Mouse (Mus musculus) G1E (cell line): Measurements from ENCODE around the gene Phykpl. TPM values are rescaled to one million over a fixed set of nuclear protein-coding genes. Genes with fewer than 3 reads are reported as not detected.
A peak's percentile ranks its signal among the peaks of the same experiment; 100 is the strongest.
"Not testable (repeated sequence)": the region's sequence is repeated elsewhere in the genome, so short reads cannot be mapped to it uniquely, and the experiment has no call there.

Experiments
- ATAC-seq: 2 replicates; pipeline ENCODE4 v1.8.0; 2016; ENCODE audit warnings: mild to moderate bottlenecking; ENCODE audit not compliant: insufficient number of reproducible peaks, poor library complexity, low FRiP score, severe bottlenecking; ENCODE audit errors: extremely low read depth
- DNase-seq: peaks from one replicate; pipeline ENCODE4 v3.0.0; 2012; ENCODE audit warnings: low spot score
- H3K27me3 ChIP-seq: 2 replicates; pipeline ENCODE4 v1.6.1; 2012; ENCODE audit warnings: mild to moderate bottlenecking, low read length, inconsistent platforms; ENCODE audit not compliant: insufficient read depth
- H3K36me3 ChIP-seq: replicated peaks from 2 replicates; pipeline ENCODE3; 2012; ENCODE audit warnings: mild to moderate bottlenecking, inconsistent platforms
- H3K4me1 ChIP-seq: 2 replicates; pipeline ENCODE4 v1.6.1; 2012; ENCODE audit warnings: low read depth, low read length, inconsistent platforms, mixed read lengths; ENCODE audit not compliant: insufficient read depth
- H3K4me3 ChIP-seq: 2 replicates; pipeline ENCODE4 v1.5.1; 2012; ENCODE audit warnings: low read depth, mild to moderate bottlenecking, inconsistent platforms, low read length, moderate library complexity, mixed read lengths
- H3K9me3 ChIP-seq: replicated peaks from 2 replicates; pipeline ENCODE4 v1.6.1; 2012; ENCODE audit warnings: inconsistent platforms
- CTCF ChIP-seq: IDR thresholded peaks from 2 replicates; pipeline ENCODE4 v1.5.1; 2012; ENCODE audit warnings: low read depth, low read length, inconsistent platforms, mixed read lengths
- GATA1 ChIP-seq: IDR thresholded peaks from 2 replicates; pipeline ENCODE4 v1.6.1; 2012; ENCODE audit warnings: borderline replicate concordance, low read length, inconsistent platforms, mixed read lengths
- GATA2 ChIP-seq: IDR thresholded peaks from 2 replicates; pipeline ENCODE4 v1.6.1; 2012; ENCODE audit warnings: low read depth, low read length, inconsistent platforms, borderline replicate concordance
- POLR2AphosphoS5 ChIP-seq: IDR thresholded peaks from 2 replicates; pipeline ENCODE4 v1.6.1; 2012; ENCODE audit warnings: low read depth, low read length, inconsistent platforms; ENCODE audit not compliant: insufficient replicate concordance
- TAL1 ChIP-seq: conservative IDR thresholded peaks from 2 replicates; pipeline ENCODE4 v1.6.1; 2012; ENCODE audit warnings: low read depth, low read length, inconsistent platforms, mixed read lengths
- polyA plus RNA-seq: library from polyadenylated mRNA; stranded (reverse); fragments of >175 nt; gene quantifications from 2 replicates; pipeline ENCODE4 v1.2.3, GENCODE M21; 2012
- total RNA-seq, 2 experiments: library from RNA; stranded (forward) in 1 of 2; stranded (reverse) in 1 of 2; fragments of 200-1000 nt in 1 of 2; fragments of >200 nt in 1 of 2; fragmentation: Nextera tagmentation in 1 of 2; gene quantifications; 2 replicates each; pipeline ENCODE4 v1.2.3; 2014 to 2017

Gene Phykpl
- total and polyA plus RNA-seq, 3 experiments: 11.0 to 52.0 (median 49.3) TPM

DNA sequence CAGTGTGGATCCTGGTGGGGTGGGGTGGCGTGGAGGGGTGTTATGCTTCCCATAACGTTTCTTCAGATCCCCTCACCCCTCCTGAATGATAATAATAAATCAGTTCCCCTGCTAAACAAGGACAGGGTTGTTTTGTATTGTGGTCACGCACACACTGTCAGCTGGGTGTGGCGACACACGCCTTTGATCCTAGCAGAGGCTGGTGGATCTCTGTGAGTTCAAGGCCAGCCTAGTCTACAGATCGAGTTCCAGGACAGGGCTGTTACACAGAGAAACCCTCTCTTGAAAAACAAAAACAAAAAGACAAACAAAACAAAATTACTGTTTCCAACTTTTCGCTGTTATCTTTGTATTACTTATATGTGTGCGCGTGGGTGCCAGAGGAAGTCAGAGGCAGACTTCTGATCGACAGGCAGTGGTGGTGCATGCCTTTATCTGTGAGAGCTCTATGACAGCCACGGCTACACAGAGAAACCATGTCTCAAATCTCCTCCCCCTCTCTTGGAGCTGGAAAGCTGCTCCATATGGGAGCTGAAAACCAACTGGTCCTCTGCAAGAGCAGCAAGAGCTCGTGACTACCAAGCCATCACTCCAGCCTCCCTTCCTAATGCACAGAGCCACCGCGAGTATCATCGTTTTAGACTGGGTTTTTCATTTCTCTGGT, 45.2 kb downstream of the Phykpl start:
- no peak for TF ChIP-seq GATA1
- TF ChIP-seq POLR2AphosphoS5: no peak
- no peak for TF ChIP-seq GATA2
- TF ChIP-seq CTCF: no peak
- TF ChIP-seq TAL1: no peak
- no peaks in the 10 kb centered on the region for H3K27me3 ChIP-seq
- peaks cover 94% of the 10 kb centered on the region for H3K36me3 ChIP-seq
- no peak overlapping the region for H3K4me3 ChIP-seq
- no peak for DNase-seq
- peaks cover 64% of the 10 kb centered on the region for H3K4me1 ChIP-seq
- H3K9me3 ChIP-seq: no peaks in the 10 kb centered on the region
- ATAC-seq: no peak

DNA sequence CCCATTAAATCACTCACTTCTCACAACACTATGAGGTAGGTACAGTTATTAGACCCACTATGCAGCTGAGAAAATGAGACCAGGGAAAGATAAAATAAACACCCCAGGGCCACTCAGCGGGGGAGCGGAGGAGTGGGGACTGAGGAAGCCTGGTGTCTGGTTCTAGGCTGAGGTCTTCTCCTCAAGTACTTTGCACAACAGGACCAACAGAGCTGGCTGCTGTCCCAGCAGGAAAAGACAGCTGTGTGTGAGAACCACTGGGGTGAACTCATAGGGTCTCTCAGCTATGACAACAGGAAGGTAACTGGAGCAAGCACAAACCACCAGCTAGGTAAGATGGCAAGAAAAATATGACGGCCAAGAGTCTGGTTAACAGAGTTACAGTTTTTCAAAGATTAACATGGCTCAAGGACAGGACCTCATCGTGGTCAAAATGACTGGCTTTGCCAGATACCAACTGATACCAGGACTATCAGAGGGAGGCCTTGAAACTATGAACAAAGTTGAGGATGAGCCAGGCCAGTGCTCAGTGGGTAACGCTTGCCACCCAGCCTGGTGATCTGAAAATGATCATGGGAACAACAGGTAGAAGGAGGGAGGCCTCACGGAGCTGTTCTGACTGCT, 47.7 kb downstream of the Phykpl start:
- ATAC-seq (no peak), DNase-seq (no peak)
- no peaks in the 10 kb centered on the region for H3K27me3 ChIP-seq
- peaks cover 59% of the 10 kb centered on the region for H3K4me1 ChIP-seq
- TF ChIP-seq POLR2AphosphoS5: no peak
- TF ChIP-seq CTCF: no peak
- no peak for TF ChIP-seq TAL1
- no peak for TF ChIP-seq GATA2
- no peak for TF ChIP-seq GATA1
- no peaks in the 10 kb centered on the region for H3K9me3 ChIP-seq
- no peak overlapping the region for H3K4me3 ChIP-seq
- H3K36me3 ChIP-seq: peaks cover 70% of the 10 kb centered on the region

- not testable (repeated sequence) for H3K9me3 ChIP-seq, ATAC-seq, DNase-seq, H3K27me3 ChIP-seq, H3K4me3 ChIP-seq
- Histone ChIP-seq H3K4me1 (peaks cover 61% of the 10 kb centered on the region), H3K36me3 (peaks cover 61% of the 10 kb centered on the region)
Observed at GRCm38 (mm10) chr11:51633200-51633599, 48.6 kb downstream of the Phykpl start.

DNA sequence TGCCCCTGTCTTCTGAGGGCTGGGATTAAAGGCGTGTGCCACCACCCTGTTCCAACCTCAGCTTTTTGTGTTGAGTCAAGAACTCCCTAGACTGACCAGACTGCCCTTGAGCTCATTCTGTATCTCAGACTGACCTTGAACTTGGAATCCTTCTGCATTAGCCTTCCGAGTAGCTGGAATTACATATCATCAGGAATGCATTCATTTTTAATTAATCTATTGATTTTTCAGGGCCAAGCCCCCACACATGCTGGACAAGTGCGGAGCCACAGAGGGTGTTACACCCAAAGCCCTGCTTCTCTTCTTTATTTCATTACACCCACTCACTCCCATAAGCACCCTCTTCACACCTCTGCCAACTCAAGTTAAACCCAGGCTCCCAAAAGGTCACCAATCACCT, 49.2 kb downstream of the Phykpl start:
- H3K9me3 ChIP-seq: no peaks in the 10 kb centered on the region
- ATAC-seq (no peak), DNase-seq (no peak)
- H3K36me3 ChIP-seq: peaks cover 57% of the 10 kb centered on the region
- no peak overlapping the region for H3K4me3 ChIP-seq
- peaks cover 62% of the 10 kb centered on the region for H3K4me1 ChIP-seq
- TF ChIP-seq GATA1 (no peak), POLR2AphosphoS5 (no peak), CTCF (no peak), GATA2 (no peak), TAL1 (no peak)
- no peaks in the 10 kb centered on the region for H3K27me3 ChIP-seq

DNA sequence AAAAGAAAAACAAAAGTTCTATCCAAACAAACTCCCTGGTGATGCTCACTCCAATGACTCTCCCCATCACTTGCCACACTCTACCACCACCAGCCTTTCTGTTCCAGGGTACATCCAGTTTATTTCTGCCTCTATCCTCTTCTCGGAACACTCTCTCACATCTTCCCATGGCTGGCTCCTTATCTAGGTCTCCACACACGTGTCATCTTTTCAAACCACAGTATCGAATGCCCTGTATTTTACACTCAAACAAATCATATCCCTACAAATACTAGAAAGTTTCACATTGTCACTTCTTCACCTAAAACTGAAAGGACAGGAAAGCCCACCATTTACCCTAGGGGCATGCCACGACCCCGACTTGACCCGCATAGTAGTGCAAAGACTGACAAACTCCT, 50.6 kb downstream of the Phykpl start:
- ATAC-seq: no peak
- peaks cover 57% of the 10 kb centered on the region for H3K4me1 ChIP-seq

DNA sequence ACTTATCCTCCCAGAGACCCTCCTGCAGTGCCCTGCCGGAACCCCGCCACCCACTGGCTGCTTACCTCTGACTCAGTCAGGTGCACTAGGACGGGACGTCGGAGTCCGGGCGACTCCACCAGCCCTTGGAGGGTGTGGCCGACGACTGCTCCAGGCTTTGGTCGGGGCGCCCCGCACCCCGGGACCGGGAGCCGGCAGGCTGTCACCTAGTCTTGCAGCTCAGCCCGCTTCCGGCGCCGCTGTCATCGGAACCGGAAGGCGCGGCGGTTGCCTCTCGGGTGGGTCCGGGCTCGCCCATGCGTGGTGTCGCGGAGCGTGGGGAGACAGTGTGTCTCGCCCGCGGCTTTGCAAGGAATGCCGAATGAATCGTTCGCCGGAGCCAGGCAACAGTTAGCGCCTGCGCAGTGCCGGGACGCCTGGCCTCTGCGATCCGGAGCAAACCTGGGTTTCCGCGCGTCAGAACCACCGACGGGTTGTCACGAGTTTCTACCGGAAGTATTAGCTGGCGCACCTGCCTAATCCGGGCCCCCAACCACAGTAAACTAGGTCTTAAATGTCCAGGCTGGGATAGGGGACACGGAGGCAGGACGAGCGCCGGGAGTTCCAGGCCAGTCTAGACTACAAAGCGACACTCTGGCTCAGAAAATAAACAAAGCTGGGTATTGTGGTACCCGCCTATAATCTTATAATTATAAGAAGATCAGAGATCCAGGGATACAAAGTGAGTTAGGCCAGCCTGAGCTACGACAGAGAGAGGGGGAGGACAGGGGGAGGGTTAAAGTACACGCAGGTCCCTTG, 51.2 kb downstream of the Phykpl start, which contains the start of gene Rmnd5b:
Gene Rmnd5b, minus strand, starts transcription at position 372 of the 798 bp plus-strand sequence.
- H3K4me1 ChIP-seq: peaks cover 56% of the 10 kb centered on the region
- ATAC-seq: peak; percentile 25; the same call in 1 of the 2 replicates

More for the DNA sequence above, 50.6 kb downstream of the Phykpl start:
- TF ChIP-seq CTCF (no peak), GATA1 (no peak), TAL1 (no peak), GATA2 (no peak), POLR2AphosphoS5 (no peak)
- Histone ChIP-seq H3K4me3 (peak overlapping the region; percentile 79), H3K27me3 (peaks cover 2% of the 10 kb centered on the region; the same call in 1 of the 2 replicates), H3K9me3 (no peaks in the 10 kb centered on the region), H3K36me3 (peaks cover 43% of the 10 kb centered on the region)
- DNase-seq: no peak

More for the DNA sequence above, 51.2 kb downstream of the Phykpl start, which contains the start of gene Rmnd5b:
- peak; percentile 75 for DNase-seq
- Histone ChIP-seq H3K4me3 (peak within 1 kb of the TSS; percentile 79), H3K9me3 (no peaks in the 10 kb centered on the region), H3K27me3 (peaks cover 8% of the 10 kb centered on the region; the same call in 1 of the 2 replicates), H3K36me3 (peaks cover 37% of the 10 kb centered on the region)
- TF ChIP-seq POLR2AphosphoS5 (no peak), GATA2 (no peak), GATA1 (no peak), CTCF (no peak), TAL1 (no peak)
